Mouse (Mus musculus) thymus, adult 18-20 months (tissue): Measurements from ENCODE around the gene Cdc37.

Experiments used
- DNase-seq, 2 experiments: peaks; one replicate each; pipeline ENCODE4 v3.0.0; 2022; ENCODE audit warnings: mixed read lengths in 2 of 2

Gene Cdc37

DNA sequence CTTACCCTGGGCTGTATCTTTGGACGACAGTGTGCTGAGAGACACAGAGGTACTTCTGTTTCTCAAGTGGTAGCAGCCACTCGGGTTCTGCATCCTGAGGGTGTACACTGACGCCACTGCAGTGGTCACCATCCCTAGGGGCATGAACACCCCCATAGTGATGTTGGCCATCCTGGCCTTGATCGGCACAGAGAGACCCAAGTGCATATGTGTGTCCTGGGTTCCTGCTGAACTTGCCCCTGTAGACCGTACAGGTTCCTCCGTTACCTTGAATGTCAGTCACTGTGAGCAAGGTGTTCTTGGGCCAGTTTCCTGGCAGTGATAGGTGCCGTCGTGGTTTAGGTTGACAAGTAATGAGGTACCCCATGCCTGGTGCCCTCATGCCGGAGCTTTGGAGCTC, 56.4 kb downstream of the Cdc37 start:
- DNase-seq = no peak

DNA sequence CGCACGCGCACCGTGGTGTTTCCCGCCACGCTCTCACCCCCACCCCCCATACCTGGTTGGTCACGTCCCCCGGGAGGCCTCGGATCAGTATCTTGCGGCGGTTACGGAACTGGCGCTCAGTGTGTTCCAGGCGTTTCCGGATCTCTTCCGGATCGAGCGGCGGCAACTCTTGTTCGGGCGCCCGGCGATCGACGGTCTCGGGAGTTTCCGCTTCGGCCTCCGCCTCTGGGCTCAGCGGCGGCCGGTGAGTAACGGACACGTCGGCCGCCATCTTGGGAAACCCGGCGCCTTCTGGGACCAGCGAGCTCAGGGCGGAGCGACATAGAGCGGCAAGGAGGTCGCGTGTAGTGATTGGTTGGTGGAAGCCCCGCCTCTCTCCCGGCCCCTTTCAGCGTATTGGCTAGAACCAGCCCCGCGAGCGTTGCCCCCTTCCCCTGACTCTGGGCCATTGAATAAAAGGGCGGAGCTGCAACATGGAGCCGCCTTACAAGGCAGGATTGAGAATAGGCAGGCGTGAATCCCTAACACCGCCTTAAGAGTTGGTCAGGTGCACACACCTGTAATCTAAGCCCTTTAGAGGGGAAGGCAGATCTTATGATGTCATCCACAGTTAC, 58.0 kb downstream of the Cdc37 start, which contains the start of the genes Gm38431 and Raver1:
Gm38431 (minus strand) TSS at position 291 of the 614 bp plus-strand sequence.
Raver1 (minus strand) TSS at position 302 of the 614 bp plus-strand sequence.
- DNase-seq = peak; percentile 97

DNA sequence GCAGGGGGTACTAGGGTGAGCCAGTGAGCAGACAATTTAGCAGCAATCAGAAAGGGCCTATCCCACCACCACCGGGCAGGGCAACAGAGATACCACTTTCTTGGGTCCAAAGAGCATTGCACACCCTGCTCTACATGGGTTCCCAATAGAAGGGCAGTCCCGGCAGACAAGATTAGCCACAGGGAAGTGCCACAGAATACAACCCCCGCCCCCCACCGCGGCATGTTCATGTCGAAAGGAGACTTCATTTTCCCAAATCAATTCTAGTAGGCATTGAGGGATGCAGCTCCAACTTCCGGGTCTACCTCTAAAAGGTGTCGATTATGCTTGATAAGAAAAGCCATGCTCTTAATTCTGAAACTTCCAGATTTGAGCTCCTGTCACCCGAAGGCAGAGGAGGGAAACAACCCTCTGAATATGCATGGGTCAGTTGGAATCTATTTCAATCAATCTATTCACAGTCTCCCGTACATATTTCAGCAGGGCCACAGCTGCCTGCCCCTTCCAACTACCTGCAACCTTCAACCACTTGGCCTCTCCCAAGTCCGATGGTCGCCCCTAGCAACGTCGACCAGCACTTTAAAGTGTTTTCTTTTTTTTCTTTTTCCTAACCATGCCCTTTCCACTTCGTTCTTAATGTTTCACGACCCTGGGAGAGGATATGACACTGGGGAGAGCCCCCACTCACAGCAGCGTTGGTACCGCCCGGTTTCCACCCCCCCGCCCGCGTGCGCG, 58.6 kb downstream of the Cdc37 start:
- no peak for DNase-seq

DNA sequence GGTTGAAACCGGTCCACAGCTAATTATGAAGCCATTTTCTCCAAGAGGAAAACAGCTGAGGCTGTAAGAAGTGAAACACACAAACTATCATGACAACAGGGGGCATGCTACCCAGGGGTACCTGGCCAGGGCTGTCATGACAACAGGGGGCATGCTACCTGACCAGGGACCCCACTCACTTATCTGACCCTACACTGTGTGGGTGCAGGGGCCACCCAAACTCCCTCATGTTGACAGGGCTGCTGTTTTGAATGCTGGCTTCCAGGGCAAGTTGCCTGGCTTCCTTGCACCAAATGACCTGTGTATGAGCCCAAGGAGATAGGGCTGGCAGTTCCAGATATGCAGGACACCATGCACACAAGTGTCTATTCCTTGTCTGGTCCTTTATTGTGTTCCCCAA, 59.2 kb downstream of the Cdc37 start:
- no peak for DNase-seq

DNA sequence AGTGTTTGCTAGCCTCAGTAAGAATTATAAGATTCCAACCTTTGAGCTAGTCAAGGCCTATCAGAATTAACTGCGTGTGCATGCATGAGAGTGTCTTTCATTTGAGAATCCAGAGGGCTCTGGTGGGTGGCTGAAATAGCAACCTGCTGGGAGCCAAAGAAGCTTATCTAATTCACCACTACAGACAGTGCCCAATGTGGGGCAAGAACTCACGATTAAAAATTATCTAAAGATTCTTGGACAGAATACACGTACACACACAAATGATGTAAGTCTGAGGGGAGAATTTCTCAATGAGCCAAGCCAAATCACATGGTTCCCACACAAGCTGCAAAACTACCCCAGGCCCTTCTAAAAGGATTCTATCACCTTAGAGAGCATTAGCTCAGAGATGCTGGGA, 66.5 kb downstream of the Cdc37 start:
- no peak for DNase-seq
